In genomic region chr9:48465671-48466070, GRCm38 (mm10) we compare ENCODE assay signal across 12 mouse cellular contexts. TPM values are rescaled to one million over a fixed set of nuclear protein-coding genes. Genes with fewer than 3 reads are reported as not detected.
DNase-seq lines count a peak whose midpoint lies in the region; ATAC-seq and TF ChIP-seq lines count a peak whose summit lies in the region.
"Had no signal": no experiment of that assay in that cellular context is flagged by ENCODE, and none has a peak within 500 bp of the region (broad histone marks: within the 10 kb centered on the region; RNA-seq: fewer than 3 reads in every experiment).

No protein-coding gene starts in this region.

- H3K4me1 ChIP-seq in cerebellum, adult 2 months (ENCODE audit: control insufficient read depth, insufficient read depth, low read length): no peaks in the 10 kb centered on the region
- H3K4me1 ChIP-seq in lung, adult 2 months (ENCODE audit: control insufficient read depth, insufficient read depth, low read length): no peaks in the 10 kb centered on the region
- H3K4me1 ChIP-seq in MEL (ENCODE audit: control insufficient read depth in 1 of 2, insufficient read depth in 2 of 2, low read length in 2 of 2): no peaks in the 10 kb centered on the region

- no peak for TF ChIP-seq EP300 in MEL (IDR thresholded peaks at IDR 0.05; ENCODE audit: low read depth in 1 of 2, low read length in 2 of 2)

- H3K36me3 ChIP-seq in MEL (ENCODE audit: control insufficient read depth in 1 of 2, insufficient read depth in 2 of 2, low read length in 2 of 2): peaks cover 0 to 4% of the 10 kb centered on the region in 2 experiments; a peak in 2 of 4 replicates

- no peak overlapping the region for H3K4me3 ChIP-seq in cerebellum, adult 2 months (replicated peaks; ENCODE audit: insufficient read depth, low read depth, low read length)
- no peak overlapping the region for H3K4me3 ChIP-seq in lung, adult 2 months (replicated peaks; ENCODE audit: extremely low read depth, low read depth, low read length)
- no peak overlapping the region for H3K4me3 ChIP-seq in MEL (ENCODE audit: control insufficient read depth in 1 of 2, insufficient read depth in 1 of 2, low read depth in 2 of 2, low read length in 2 of 2)

- H3K27ac ChIP-seq in cerebellum, adult 2 months (ENCODE audit: insufficient read depth, low read length): no peak overlapping the region
- no peak overlapping the region for H3K27ac ChIP-seq in MEL (ENCODE audit: control insufficient read depth, low read depth, low read length)

- no peaks in the 10 kb centered on the region for H3K9me3 ChIP-seq in MEL (replicated peaks; ENCODE audit: insufficient read depth, low read length)

- no peaks in the 10 kb centered on the region for H3K79me2 ChIP-seq in MEL (ENCODE audit: control insufficient read depth, insufficient read depth, low read length, poor library complexity)

- no peak for TF ChIP-seq POLR2A in cerebellum, adult 2 months (IDR thresholded peaks at IDR 0.05; ENCODE audit: borderline replicate concordance, insufficient read depth, low read length)
- no peak for TF ChIP-seq POLR2A in lung, adult 2 months (IDR thresholded peaks at IDR 0.05; ENCODE audit: borderline replicate concordance, extremely low read depth, low read depth, low read length)
- TF ChIP-seq POLR2A in MEL (IDR thresholded peaks at IDR 0.05; ENCODE audit: control insufficient read depth in 1 of 2, insufficient read depth in 1 of 2, low read depth in 1 of 2, low read length in 2 of 2, poor library complexity in 1 of 2): no peak

- DNase-seq in cerebellum, adult 2 months: no peak
- no peak for DNase-seq in lung, adult 2 months
- no peak for DNase-seq in lung, postnatal 14 days
- peak; percentile 60 for DNase-seq in MEL (ENCODE audit: low read depth, low spot score)
- DNase-seq in right cerebral cortex, postnatal 36 days (ENCODE audit: low spot score in 2 of 2): no peak
- DNase-seq in ovary, postnatal 36 days (ENCODE audit: low spot score): no peak
- DNase-seq: adrenal gland, postnatal 25 days; cerebellum, postnatal 25 days; lung, postnatal 10 days had no signal

- no peak for ATAC-seq in cerebellum, adult (ENCODE audit: insufficient number of reproducible peaks, low FRiP score, low TSS enrichment)
- ATAC-seq in megakaryocyte progenitor cell, adult 5-6 weeks (replicated peaks; ENCODE audit: poor library complexity): peak; percentile 57
- ATAC-seq: intestine, embryonic 16.5 days had no signal

- peak; percentile 39; the same call in 1 of the 2 replicates for TF ChIP-seq CTCF in cerebellum, adult 2 months (IDR thresholded peaks at IDR 0.05; ENCODE audit: borderline replicate concordance, insufficient read depth, low read depth, low read length)
- peak; percentile 51 for TF ChIP-seq CTCF in lung, adult 2 months (IDR thresholded peaks at IDR 0.05; ENCODE audit: insufficient read depth, low read length)
- peak; percentile 60 to 77 (median 64) for TF ChIP-seq CTCF in MEL (IDR thresholded peaks at IDR 0.05 in 2 of 3, conservative IDR thresholded peaks at IDR 0.05 in 1 of 3; ENCODE audit: control insufficient read depth in 1 of 3, insufficient read depth in 1 of 3, low read depth in 2 of 3, low read length in 3 of 3, poor library complexity in 1 of 3, severe bottlenecking in 1 of 3)

- WGBS in cerebellum, adult 2 months: 96% methylated on average over 3 of the region's 3 CpGs
- WGBS in lung, adult 2 months: 98% methylated on average over 3 of the region's 3 CpGs

- H3K27me3 ChIP-seq in cerebellum, adult 2 months (ENCODE audit: control insufficient read depth, insufficient read depth, low read length): no peaks in the 10 kb centered on the region
- H3K27me3 ChIP-seq in MEL (ENCODE audit: control insufficient read depth in 1 of 2, insufficient read depth in 2 of 2, low read length in 2 of 2): no peaks in the 10 kb centered on the region

- H3K9ac ChIP-seq in MEL (ENCODE audit: control insufficient read depth, low read depth, low read length, poor library complexity, severe bottlenecking): no peak overlapping the region

- TF ChIP-seq RAD21 in MEL (IDR thresholded peaks at IDR 0.05; ENCODE audit: low read depth, low read length): peak; percentile 34

TF ChIP-seq in MEL, 35 proteins besides CTCF, POLR2A, EP300 and RAD21:
- TF ChIP-seq SIN3A (IDR thresholded peaks at IDR 0.05; ENCODE audit: low read length) (no peak), GATA1 (IDR thresholded peaks at IDR 0.05; ENCODE audit: low read depth, low read length) (no peak), ZMIZ1 (IDR thresholded peaks at IDR 0.05; ENCODE audit: low read depth, low read length) (no peak), ZC3H11A (IDR thresholded peaks at IDR 0.05; ENCODE audit: low read depth, low read length) (0 out of 2 replicates have a peak, but pooled peaks have one; percentile 21), SMC3 (IDR thresholded peaks at IDR 0.05; ENCODE audit: low read depth, low read length) (peak; percentile 46), USF2 (IDR thresholded peaks at IDR 0.05; ENCODE audit: borderline replicate concordance in 1 of 2, insufficient read depth in 1 of 2, low read depth in 1 of 2, low read length in 2 of 2) (no peak), NELFE (IDR thresholded peaks at IDR 0.05; ENCODE audit: low read depth, low read length) (no peak)

RNA-seq across cellular contexts. Expression of gene Rexo2, which starts 14.8 kb away (rescaled TPM):
- 147 and 153 TPM in 2 replicates for polyA plus RNA-seq in cerebellum, adult 2 months (2012; rRNA removed)
- polyA plus RNA-seq in lung, adult 2 months (2012; rRNA removed): 64.0 and 77.6 TPM in 2 replicates
- 183 and 190 TPM in 2 replicates for total RNA-seq in MEL (2012; rRNA removed)
- polyA plus RNA-seq in MEL (2012; ENCODE audit: insufficient read depth in 1 of 2, insufficient read length in 2 of 2, low read depth in 1 of 2, low replicate concordance in 2 of 2, missing spikeins in 1 of 2): 100 to 1,000 TPM in 1 of 2 experiments, not detected in 1; 338 TPM
- 106 and 124 TPM in 2 replicates for total RNA-seq in megakaryocyte progenitor cell, adult 5-6 weeks (2015)
- total RNA-seq in megakaryocyte progenitor cell, adult 5-6 weeks (2017): 164 and 165 TPM in 2 replicates

RNA-seq across cellular contexts. Expression of gene Rbm7, which starts 29.4 kb away (rescaled TPM):
- 32.4 and 33.7 TPM in 2 replicates for polyA plus RNA-seq in cerebellum, adult 2 months (2012; rRNA removed)
- polyA plus RNA-seq in lung, adult 2 months (2012; rRNA removed): 18.7 and 25.2 TPM in 2 replicates
- total RNA-seq in MEL (2012; rRNA removed): 47.3 and 51.3 TPM in 2 replicates
- polyA plus RNA-seq in MEL (2012; ENCODE audit: insufficient read depth in 1 of 2, insufficient read length in 2 of 2, low read depth in 1 of 2, low replicate concordance in 2 of 2, missing spikeins in 1 of 2): 10 to 100 TPM in 1 of 2 experiments, not detected in 1; 48.4 TPM
- total RNA-seq in megakaryocyte progenitor cell, adult 5-6 weeks (2015): 117 and 122 TPM in 2 replicates
- total RNA-seq in megakaryocyte progenitor cell, adult 5-6 weeks (2017): 97.9 and 109 TPM in 2 replicates

RNA-seq across cellular contexts. Expression of gene Gm5617, which starts 29.6 kb away (rescaled TPM):
- polyA plus RNA-seq in cerebellum, adult 2 months (2012; rRNA removed): 16.1 and 16.2 TPM in 2 replicates
- polyA plus RNA-seq in lung, adult 2 months (2012; rRNA removed): 58.5 and 60.2 TPM in 2 replicates
- total RNA-seq in MEL (2012; rRNA removed): 1.1 and 1.7 TPM in 2 replicates
- polyA plus RNA-seq in MEL (2012; ENCODE audit: insufficient read depth in 1 of 2, insufficient read length in 2 of 2, low read depth in 1 of 2, low replicate concordance in 2 of 2, missing spikeins in 1 of 2): 1 to 10 TPM in 1 of 2 experiments, not detected in 1; 1.8 TPM
- total RNA-seq in megakaryocyte progenitor cell, adult 5-6 weeks (2015): 4.9 and 8.8 TPM in 2 replicates
- 6.3 and 13.5 TPM in 2 replicates for total RNA-seq in megakaryocyte progenitor cell, adult 5-6 weeks (2017)
